Mouse (Mus musculus): ENCODE measurements around the gene Ttc33.

The Ttc33 gene

GRCm38 (mm10) chr15:5185366-5186292 is at the start of gene Ttc33:
Gene Ttc33, plus strand, starts transcription at chr15:5185525.
- peak; percentile 94 for DNase-seq (ENCODE audit: low read depth, low spot score)

- DNase-seq (ENCODE audit: low read depth, low spot score) = no peak
Measured at GRCm38 (mm10) chr15:5138021-5138856, 47.1 kb upstream of the Ttc33 start.

- DNase-seq (ENCODE audit: low read depth, low spot score) = no peak
Measured at GRCm38 (mm10) chr15:5139366-5139765, 46.0 kb upstream of the Ttc33 start.

- no peak for DNase-seq (ENCODE audit: low read depth, low spot score)
Measured at GRCm38 (mm10) chr15:5139863-5140262, 45.5 kb upstream of the Ttc33 start.

- DNase-seq (ENCODE audit: low read depth, low spot score) = no peak
Measured at GRCm38 (mm10) chr15:5140357-5140756, 45.0 kb upstream of the Ttc33 start.

- DNase-seq (ENCODE audit: low read depth, low spot score) = no peak
Measured at GRCm38 (mm10) chr15:5142047-5142446, 43.3 kb upstream of the Ttc33 start.

GRCm38 (mm10) chr15:5142714-5143113 is 42.6 kb upstream of the Ttc33 start:
- DNase-seq (ENCODE audit: low read depth, low spot score) = no peak

GRCm38 (mm10) chr15:5143361-5144020 is 41.8 kb upstream of the Ttc33 start, which contains the start of gene Prkaa1:
Gene Prkaa1, plus strand, starts transcription at chr15:5143861.
- peak; percentile 86 for DNase-seq (ENCODE audit: low read depth, low spot score)

GRCm38 (mm10) chr15:5144021-5144778 is 41.1 kb upstream of the Ttc33 start:
- no peak for DNase-seq (ENCODE audit: low read depth, low spot score)

- peak; percentile 34 for DNase-seq (ENCODE audit: low read depth, low spot score)
Measured at GRCm38 (mm10) chr15:5145196-5145945, 40.0 kb upstream of the Ttc33 start.

- no peak for DNase-seq (ENCODE audit: low read depth, low spot score)
Measured at GRCm38 (mm10) chr15:5149187-5149586, 36.1 kb upstream of the Ttc33 start.

GRCm38 (mm10) chr15:5152171-5152570 is 33.2 kb upstream of the Ttc33 start:
- DNase-seq (ENCODE audit: low read depth, low spot score) = no peak

GRCm38 (mm10) chr15:5154621-5155020 is 30.7 kb upstream of the Ttc33 start:
- no peak for DNase-seq (ENCODE audit: low read depth, low spot score)

GRCm38 (mm10) chr15:5155093-5155492 is 30.2 kb upstream of the Ttc33 start:
- no peak for DNase-seq (ENCODE audit: low read depth, low spot score)

GRCm38 (mm10) chr15:5156355-5156754 is 29.0 kb upstream of the Ttc33 start:
- no peak for DNase-seq (ENCODE audit: low read depth, low spot score)

GRCm38 (mm10) chr15:5157386-5157785 is 27.9 kb upstream of the Ttc33 start:
- DNase-seq (ENCODE audit: low read depth, low spot score) = peak; percentile 39

GRCm38 (mm10) chr15:5158827-5159226 is 26.5 kb upstream of the Ttc33 start:
- peak; percentile 27 for DNase-seq (ENCODE audit: low read depth, low spot score)

GRCm38 (mm10) chr15:5165121-5165773 is 20.1 kb upstream of the Ttc33 start:
- DNase-seq (ENCODE audit: low read depth, low spot score) = no peak

GRCm38 (mm10) chr15:5173217-5173820 is 12.0 kb upstream of the Ttc33 start:
- no peak for DNase-seq (ENCODE audit: low read depth, low spot score)

All from brain, adult 2 months (tissue).